Mouse (Mus musculus): ENCODE measurements at regions not wholly inside any gene's neighbourhood (a gene's known extent, or its start where the extent isn't known, plus 50 kb on each side); places are given as distances from the start of the nearest gene placed in this dataset.

GRCm38 (mm10) chr11:111957721-111958287 lies 824.2 kb upstream of the Sox9 start:
- no peak for TF ChIP-seq MAX (IDR thresholded peaks at IDR 0.05; ENCODE audit: low read depth)
- TF ChIP-seq USF1 (IDR thresholded peaks at IDR 0.05; ENCODE audit: low read depth) = no peak
- TF ChIP-seq SRF (IDR thresholded peaks at IDR 0.05; ENCODE audit: control insufficient read depth, insufficient read length, low read depth) = no peak
- no peak for TF ChIP-seq POLR2A (IDR thresholded peaks at IDR 0.05; ENCODE audit: insufficient read length, low read depth)
- no peak for TF ChIP-seq E2F4 (IDR thresholded peaks at IDR 0.05; ENCODE audit: insufficient read depth)
- TF ChIP-seq TCF12 (IDR thresholded peaks at IDR 0.05; ENCODE audit: insufficient read depth, poor library complexity, severe bottlenecking) = no peak
- no peak for TF ChIP-seq POLR2AphosphoS2 (IDR thresholded peaks at IDR 0.05; ENCODE audit: insufficient read length, low read depth)
- TF ChIP-seq TCF3 (IDR thresholded peaks at IDR 0.05; ENCODE audit: insufficient read length, low read depth) = no peak
- no peak for TF ChIP-seq MYOG (IDR thresholded peaks at IDR 0.05; ENCODE audit: control insufficient read depth in 1 of 3, insufficient read depth in 1 of 3, insufficient read length in 2 of 3, low read depth in 2 of 3)
